Mouse (Mus musculus) hindbrain, embryonic 16.5 days (tissue): ENCODE data around the gene Tbc1d9. TPM values are rescaled to one million over a fixed set of nuclear protein-coding genes. Genes with fewer than 3 reads are reported as not detected.
"Not testable (repeated sequence)": the region's sequence is repeated elsewhere in the genome, so short reads cannot be mapped to it uniquely, and the experiment has no call there.

Source experiments
- ATAC-seq: fragments of 200-750 bp; cut with Nextera tagmentation; 2 replicates; pipeline ENCODE4 v1.8.0; 2017; ENCODE audit warnings: moderate TSS enrichment, moderate library complexity
- H3K27ac ChIP-seq: fragments of 300-500 bp; sonication (generic); 2 replicates; pipeline ENCODE4 v1.5.1; 2014; ENCODE audit warnings: low read depth, mild to moderate bottlenecking, control low read depth, low read length, moderate library complexity
- H3K27me3 ChIP-seq: fragments of 300-500 bp; sonication (generic); replicated peaks from 2 replicates; pipeline ENCODE4 v1.6.1; 2014; ENCODE audit warnings: low read length; ENCODE audit not compliant: control insufficient read depth, insufficient read depth
- H3K36me3 ChIP-seq: fragments of 300-500 bp; sonication (generic); 2 replicates; pipeline ENCODE4 v1.6.1; 2014; ENCODE audit warnings: mild to moderate bottlenecking, low read length, moderate library complexity, mixed read lengths; ENCODE audit not compliant: control insufficient read depth, insufficient read depth
- H3K4me1 ChIP-seq: fragments of 300-500 bp; sonication (generic); 2 replicates; pipeline ENCODE4 v1.6.1; 2014; ENCODE audit warnings: low read depth, low read length; ENCODE audit not compliant: control insufficient read depth, insufficient read depth
- H3K4me2 ChIP-seq: fragments of 300-500 bp; sonication (generic); 2 replicates; pipeline ENCODE4 v1.6.1; 2014; ENCODE audit warnings: mild to moderate bottlenecking, low read length, control low read depth, moderate library complexity
- H3K4me3 ChIP-seq: fragments of 300-500 bp; sonication (generic); 2 replicates; pipeline ENCODE4 v1.5.1; 2014; ENCODE audit warnings: mild to moderate bottlenecking, low read length, control low read depth, moderate library complexity
- H3K9ac ChIP-seq: fragments of 300-500 bp; sonication (generic); 2 replicates; pipeline ENCODE4 v1.6.1; 2014; ENCODE audit warnings: low read depth, mild to moderate bottlenecking, control low read depth, low read length, moderate library complexity
- H3K9me3 ChIP-seq: fragments of 300-500 bp; sonication (generic); 2 replicates; pipeline ENCODE4 v1.6.1; 2014; ENCODE audit warnings: mild to moderate bottlenecking, low read length, moderate library complexity; ENCODE audit not compliant: control insufficient read depth
- WGBS: fragments of 180-500 bp; shearing (Covaris S2); extraction: QIAGEN DNeasy Blood & Tissue Kit; methylation state at CpG from one replicate; pipeline ENCODE4 v1.1.7; 2014; 5-methylcytosine and 5-hydroxymethylcytosine counted together
- polyA plus RNA-seq: library from polyadenylated mRNA; unstranded; fragments of >200 nt; fragmentation: Nextera tagmentation; extraction: Ambion mirVana; gene quantifications from 2 replicates; pipeline ENCODE4 v1.2.1, GENCODE M21; 2015

Tbc1d9 gene
- polyA plus RNA-seq, 1 experiment from 2014 or later, result 16.5 TPM

DNA sequence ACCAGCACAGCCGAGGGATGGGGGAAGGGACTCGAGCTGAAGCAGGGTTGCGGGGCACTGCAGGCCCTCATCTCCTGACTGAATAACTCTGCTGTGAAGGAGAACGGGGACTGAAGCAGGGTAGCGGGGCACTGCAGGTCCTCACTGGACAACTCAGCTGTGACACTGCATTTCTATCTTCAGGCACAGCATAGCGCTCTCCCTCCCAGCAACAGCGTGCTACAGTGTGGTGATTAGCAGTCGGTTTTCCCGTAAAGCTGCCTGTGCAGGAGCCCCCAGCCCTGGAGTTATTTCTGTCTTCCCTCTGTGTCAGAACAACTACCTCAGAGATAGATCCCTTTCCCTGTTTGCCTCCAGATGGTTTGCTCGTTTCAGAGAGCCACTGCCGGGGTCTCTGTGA, 109.3 kb downstream of the Tbc1d9 start:
- Histone ChIP-seq H3K36me3 (peaks cover 19% of the 10 kb centered on the region), H3K27me3 (no peaks in the 10 kb centered on the region), H3K9me3 (no peaks in the 10 kb centered on the region), H3K9ac (no peak overlapping the region), H3K4me2 (no peak overlapping the region), H3K4me1 (no peaks in the 10 kb centered on the region), H3K4me3 (no peak overlapping the region), H3K27ac (no peak overlapping the region)
- ATAC-seq, result no peak
- WGBS, result 74% methylated on average over 11 of the region's 11 CpGs

DNA sequence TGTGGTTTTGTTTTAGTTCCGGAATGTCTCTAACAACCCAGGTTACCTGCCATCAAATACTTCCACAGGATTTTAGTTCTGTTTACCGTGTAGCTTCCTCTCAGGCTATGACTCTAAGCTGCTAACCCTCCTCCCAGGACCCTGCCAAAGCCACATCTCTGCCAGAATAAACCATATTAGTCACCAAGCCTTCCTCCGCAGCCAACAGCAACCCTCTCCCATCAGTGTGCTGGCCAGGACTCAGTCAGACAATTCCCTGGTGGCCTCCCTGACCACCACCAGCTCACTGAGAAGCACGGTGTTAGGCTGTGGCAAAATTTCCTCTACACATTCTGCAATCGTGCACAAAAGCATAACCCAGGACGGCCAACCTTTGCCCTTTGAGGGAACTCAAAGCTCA, 113.3 kb downstream of the Tbc1d9 start:
- 83% methylated on average over 6 of the region's 6 CpGs for WGBS
- ATAC-seq, result no peak
- H3K9ac ChIP-seq, result no peak overlapping the region

DNA sequence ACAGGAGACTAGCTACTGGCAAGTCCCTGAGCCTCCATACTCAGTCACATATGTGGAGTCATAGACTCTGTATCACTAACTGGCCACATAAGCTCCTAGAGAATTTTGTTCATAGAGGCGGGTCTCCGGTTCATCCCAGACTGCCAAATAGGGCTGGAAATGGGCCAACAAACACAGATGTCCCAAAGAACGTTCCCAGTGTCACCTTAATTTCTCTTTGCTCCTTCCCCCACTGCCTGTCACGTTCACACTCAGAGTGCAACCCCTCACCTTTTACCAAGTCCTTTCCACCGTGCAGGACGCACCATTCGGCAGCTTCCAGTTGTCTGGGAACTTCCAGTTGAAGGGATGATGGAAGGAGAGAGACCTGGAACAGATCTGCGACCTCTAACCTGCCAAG, 120.2 kb downstream of the Tbc1d9 start:
- H3K27ac ChIP-seq, result no peak overlapping the region
- no peak overlapping the region for H3K9ac ChIP-seq
- H3K36me3 ChIP-seq, result no peaks in the 10 kb centered on the region
- no peak for ATAC-seq
- peaks cover 4% of the 10 kb centered on the region for H3K4me1 ChIP-seq
- no peak overlapping the region for H3K4me2 ChIP-seq
- WGBS, result 81% methylated on average over 8 of the region's 8 CpGs
- peaks cover 2% of the 10 kb centered on the region; the same call in 1 of the 2 replicates for H3K27me3 ChIP-seq
- no peaks in the 10 kb centered on the region for H3K9me3 ChIP-seq
- no peak overlapping the region for H3K4me3 ChIP-seq

More for the DNA sequence above, 113.3 kb downstream of the Tbc1d9 start:
- H3K27me3 ChIP-seq, result no peaks in the 10 kb centered on the region
- no peaks in the 10 kb centered on the region for H3K4me1 ChIP-seq
- no peak overlapping the region for H3K4me3 ChIP-seq
- H3K4me2 ChIP-seq, result no peak overlapping the region
- H3K9me3 ChIP-seq, result no peaks in the 10 kb centered on the region
- 0 out of 2 replicates have a peak, but pooled peaks cover 2% of the 10 kb centered on the region for H3K36me3 ChIP-seq
- H3K27ac ChIP-seq, result no peak overlapping the region

DNA sequence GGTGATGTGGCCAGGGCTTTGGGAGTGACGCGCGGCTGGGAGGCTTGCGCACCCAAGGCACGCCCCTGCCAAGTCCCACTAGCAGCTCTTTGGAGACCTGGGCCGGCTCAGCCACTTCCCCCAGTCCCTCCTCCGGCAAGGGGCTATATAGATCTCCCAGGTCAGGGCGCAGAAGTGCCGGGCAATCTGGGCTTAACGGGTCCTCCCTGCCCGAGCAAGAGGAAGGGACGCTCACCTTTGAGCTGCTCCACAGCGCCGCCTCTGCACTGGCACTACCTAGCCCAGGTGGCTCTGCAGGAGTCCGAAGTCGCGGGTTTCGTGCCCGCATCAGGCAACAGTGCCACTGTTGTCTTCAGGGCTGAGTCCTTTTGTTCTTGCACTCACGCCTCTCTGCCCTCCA, 125.0 kb downstream of the Tbc1d9 start, which contains the start of gene Ucp1:
Gene Ucp1 (plus strand): TSS at position 177 of the 400 bp plus-strand sequence.
- Histone ChIP-seq H3K9ac (no peak within 1 kb of the TSS), H3K27ac (no peak within 1 kb of the TSS), H3K4me2 (peak within 1 kb of the TSS; percentile 60), H3K27me3 (peaks cover 6% of the 10 kb centered on the region), H3K9me3 (no peaks in the 10 kb centered on the region), H3K4me3 (peak within 1 kb of the TSS; percentile 30), H3K36me3 (no peaks in the 10 kb centered on the region), H3K4me1 (peaks cover 4% of the 10 kb centered on the region)
- WGBS, result 3% methylated on average over 20 of the region's 20 CpGs
- ATAC-seq, result peak; percentile 52; the same call in 1 of the 2 replicates

DNA sequence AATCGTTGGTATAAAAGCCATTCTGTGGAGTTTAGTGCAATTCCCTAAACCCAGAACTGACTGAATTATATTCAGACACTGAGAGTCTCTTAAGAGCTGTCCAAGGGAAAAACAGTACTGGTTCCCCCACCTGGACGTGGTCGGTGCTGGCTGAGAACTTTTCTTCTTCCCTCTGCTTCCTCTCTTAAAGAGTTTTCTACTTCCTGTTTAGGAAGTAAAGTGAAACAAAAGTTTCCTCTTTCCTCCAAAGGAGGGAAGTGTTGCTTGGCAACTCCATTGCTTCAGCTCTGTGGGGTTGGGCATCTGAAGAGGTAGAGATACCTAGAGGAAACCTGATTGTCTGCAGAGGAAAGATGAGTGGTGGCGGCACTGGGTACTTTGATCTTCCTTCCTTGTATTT, 132.2 kb downstream of the Tbc1d9 start:
- ATAC-seq, result no peak
- no peak overlapping the region for H3K27ac ChIP-seq
- no peak overlapping the region for H3K4me3 ChIP-seq
- H3K9me3 ChIP-seq, result no peaks in the 10 kb centered on the region
- no peak overlapping the region for H3K9ac ChIP-seq
- 84% methylated on average over 4 of the region's 4 CpGs for WGBS
- no peak overlapping the region for H3K4me2 ChIP-seq
- H3K27me3 ChIP-seq, result no peaks in the 10 kb centered on the region
- no peaks in the 10 kb centered on the region for H3K36me3 ChIP-seq
- H3K4me1 ChIP-seq, result no peaks in the 10 kb centered on the region

DNA sequence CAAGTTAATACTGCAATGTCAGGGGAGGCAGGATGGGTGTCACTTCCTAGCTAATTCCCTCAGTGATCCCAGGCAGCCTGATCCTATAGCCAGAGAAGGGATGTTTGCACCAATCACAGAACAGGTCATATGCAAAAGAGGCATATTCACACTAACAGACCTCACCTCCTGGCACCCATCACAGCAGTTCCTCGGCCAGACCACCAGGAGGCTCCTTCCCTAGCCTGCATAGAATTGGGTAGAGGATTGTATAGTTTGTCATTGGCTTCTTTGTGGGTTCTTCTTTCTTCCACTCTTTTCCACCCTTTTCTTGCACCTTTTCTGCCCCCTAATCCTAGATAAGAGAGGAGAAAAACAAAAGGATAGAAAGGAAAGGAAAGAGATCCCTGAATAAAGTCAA, 135.0 kb downstream of the Tbc1d9 start:
- H3K9me3 ChIP-seq, result no peaks in the 10 kb centered on the region
- 65% methylated on average over 1 of the region's 1 CpGs for WGBS
- no peaks in the 10 kb centered on the region for H3K27me3 ChIP-seq
- no peak for ATAC-seq
- no peaks in the 10 kb centered on the region for H3K4me1 ChIP-seq
- H3K36me3 ChIP-seq, result no peaks in the 10 kb centered on the region
- H3K27ac ChIP-seq, result no peak overlapping the region
- no peak overlapping the region for H3K9ac ChIP-seq
- H3K4me3 ChIP-seq, result no peak overlapping the region
- no peak overlapping the region for H3K4me2 ChIP-seq

DNA sequence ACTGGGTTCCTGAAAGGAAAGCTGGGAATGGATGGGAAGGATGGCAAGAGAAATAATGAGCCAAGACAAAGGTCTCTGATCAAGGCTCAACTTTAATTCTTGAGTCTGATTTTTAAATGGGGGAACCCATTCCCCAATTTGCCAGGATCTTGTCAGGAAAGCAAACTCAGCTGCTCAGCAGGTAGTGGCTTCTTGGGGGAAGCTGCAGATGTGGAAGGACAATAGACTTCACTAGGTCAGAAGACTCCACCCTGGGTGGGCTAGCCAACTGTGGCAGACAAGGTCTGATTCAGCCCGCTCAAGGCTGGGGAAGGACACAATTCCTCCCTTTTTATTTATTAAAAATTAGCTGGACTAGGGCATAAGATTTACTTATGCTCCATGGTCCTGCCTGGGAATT, 139.8 kb downstream of the Tbc1d9 start:
- ATAC-seq, result no peak
- H3K4me2 ChIP-seq, result no peak overlapping the region
- H3K9ac ChIP-seq, result no peak overlapping the region
- no peaks in the 10 kb centered on the region for H3K9me3 ChIP-seq
- H3K36me3 ChIP-seq, result no peaks in the 10 kb centered on the region
- WGBS, result 91% methylated on average over 1 of the region's 1 CpGs
- no peaks in the 10 kb centered on the region for H3K4me1 ChIP-seq
- no peak overlapping the region for H3K27ac ChIP-seq
- H3K27me3 ChIP-seq, result no peaks in the 10 kb centered on the region
- no peak overlapping the region for H3K4me3 ChIP-seq

DNA sequence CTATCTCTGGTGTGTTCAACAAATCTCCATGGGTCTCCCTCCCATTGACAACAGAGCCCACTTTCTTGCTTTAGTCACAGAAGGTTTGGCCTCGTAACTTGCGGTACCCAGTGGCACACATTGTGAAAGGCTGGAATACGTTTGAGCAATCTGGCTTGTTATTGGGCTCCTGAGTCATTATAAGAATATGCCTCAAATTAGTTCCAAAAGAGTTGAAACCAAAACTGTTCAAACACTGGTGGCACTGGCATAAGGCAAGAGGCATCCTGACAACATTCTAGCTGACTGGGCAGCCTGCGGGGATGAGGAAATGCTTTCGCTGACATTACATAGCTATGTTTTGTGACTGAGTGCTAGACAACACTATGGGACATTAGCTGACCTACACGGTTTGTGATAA, 144.7 kb downstream of the Tbc1d9 start:
- Histone ChIP-seq H3K36me3 (peaks cover 3% of the 10 kb centered on the region; the same call in 1 of the 2 replicates), H3K27me3 (no peaks in the 10 kb centered on the region), H3K4me1 (no peaks in the 10 kb centered on the region), H3K9ac (no peak overlapping the region), H3K4me2 (no peak overlapping the region), H3K27ac (no peak overlapping the region), H3K4me3 (no peak overlapping the region), H3K9me3 (no peaks in the 10 kb centered on the region)
- ATAC-seq, result no peak
- 93% methylated on average over 6 of the region's 6 CpGs for WGBS

DNA sequence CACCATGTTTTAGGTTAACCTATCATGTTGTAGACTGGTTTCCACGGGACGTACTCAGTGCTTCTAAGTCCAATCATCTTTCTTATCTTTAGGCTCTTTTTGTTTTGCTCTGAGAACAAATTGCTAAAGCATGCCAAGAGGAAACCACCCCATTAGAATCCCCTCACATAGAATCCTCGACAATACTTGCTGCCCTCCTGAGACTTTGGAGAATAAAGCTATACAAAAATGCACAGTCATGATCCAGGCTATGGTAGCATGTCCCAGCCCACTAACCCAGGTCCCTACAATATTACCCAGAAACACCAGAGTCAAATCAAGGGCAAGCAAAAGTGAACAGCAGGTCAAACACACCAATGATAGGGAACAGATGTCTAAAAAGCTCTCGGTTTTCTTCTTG, 149.9 kb downstream of the Tbc1d9 start:
- ATAC-seq, H3K4me3 ChIP-seq, H3K27ac ChIP-seq, H3K9ac ChIP-seq, H3K9me3 ChIP-seq, H3K4me2 ChIP-seq, H3K4me1 ChIP-seq, H3K27me3 ChIP-seq: not testable (repeated sequence)
- 80% methylated on average over 4 of the region's 4 CpGs for WGBS
- peaks cover 30% of the 10 kb centered on the region for H3K36me3 ChIP-seq

DNA sequence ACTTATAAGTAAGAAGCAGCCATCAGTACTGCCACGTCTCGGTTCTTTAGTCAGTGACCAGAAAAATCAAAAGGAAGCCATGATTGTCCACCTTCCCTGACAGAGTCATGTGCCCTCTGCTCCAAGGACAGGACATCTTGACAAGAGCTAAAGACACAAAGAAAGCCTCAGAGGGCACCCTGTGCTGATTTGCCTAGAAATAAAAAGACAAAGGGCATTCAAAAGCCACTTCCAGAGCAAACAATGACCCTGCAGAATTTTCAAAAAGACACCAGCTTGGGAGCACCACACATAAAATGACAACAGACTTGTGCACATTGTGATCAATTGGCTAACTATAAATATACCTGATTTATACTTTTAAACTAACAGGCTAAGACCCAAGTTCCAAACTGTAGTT, 150.5 kb downstream of the Tbc1d9 start:
- ATAC-seq, result no peak
- Histone ChIP-seq H3K27me3 (no peaks in the 10 kb centered on the region), H3K9ac (no peak overlapping the region), H3K36me3 (peaks cover 30% of the 10 kb centered on the region), H3K4me1 (no peaks in the 10 kb centered on the region), H3K27ac (no peak overlapping the region), H3K4me2 (no peak overlapping the region), H3K4me3 (no peak overlapping the region), H3K9me3 (no peaks in the 10 kb centered on the region)
- 56% methylated on average over 2 of the region's 2 CpGs for WGBS
